Mouse (Mus musculus) kidney, adult 18-20 months (tissue): Measurements from ENCODE around the gene Ccdc85b.

ENCODE experiments used
- DNase-seq: peaks from one replicate; pipeline ENCODE4 v3.0.0; 2021

Gene Ccdc85b

DNA sequence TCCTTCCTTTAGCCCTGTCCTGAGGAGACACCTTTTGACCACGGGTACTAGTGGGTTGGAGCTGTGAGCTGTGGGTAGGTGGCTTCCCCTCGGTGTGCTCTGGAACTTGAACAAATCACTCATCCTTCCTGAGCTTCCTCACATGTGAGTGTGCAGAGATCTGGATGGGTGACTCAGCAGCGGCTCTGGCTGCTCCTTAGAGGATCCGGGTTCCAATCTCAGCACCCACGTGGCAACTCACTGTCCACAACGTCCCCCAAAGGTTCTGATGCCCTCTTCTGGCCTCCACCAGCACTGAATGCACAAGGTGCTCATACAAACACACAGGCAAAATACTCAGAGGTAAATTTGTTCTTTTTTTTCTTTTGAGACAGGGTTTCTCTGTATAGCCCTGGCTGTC lies 5.9 kb downstream of the Ccdc85b start:
- no peak for DNase-seq

DNA sequence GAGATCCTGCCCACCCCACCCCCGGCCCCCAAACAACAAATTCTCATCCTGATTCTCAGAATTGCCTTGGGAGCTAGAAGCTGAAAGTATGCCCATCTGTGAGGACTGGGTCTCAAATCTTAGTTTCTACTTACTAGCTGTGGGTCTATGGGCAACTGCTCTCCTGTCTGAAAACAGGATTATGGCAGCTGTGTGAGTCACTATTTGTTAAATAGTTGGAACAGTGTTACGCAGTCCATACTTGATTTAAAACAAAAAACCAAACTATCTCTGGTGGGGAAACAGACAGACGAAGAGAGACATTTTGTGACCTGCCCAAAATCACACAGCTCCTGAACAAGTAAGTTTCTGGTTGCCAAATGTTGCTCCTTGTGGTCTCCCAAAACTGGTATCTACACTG lies 8.0 kb downstream of the Ccdc85b start:
- no peak for DNase-seq

DNA sequence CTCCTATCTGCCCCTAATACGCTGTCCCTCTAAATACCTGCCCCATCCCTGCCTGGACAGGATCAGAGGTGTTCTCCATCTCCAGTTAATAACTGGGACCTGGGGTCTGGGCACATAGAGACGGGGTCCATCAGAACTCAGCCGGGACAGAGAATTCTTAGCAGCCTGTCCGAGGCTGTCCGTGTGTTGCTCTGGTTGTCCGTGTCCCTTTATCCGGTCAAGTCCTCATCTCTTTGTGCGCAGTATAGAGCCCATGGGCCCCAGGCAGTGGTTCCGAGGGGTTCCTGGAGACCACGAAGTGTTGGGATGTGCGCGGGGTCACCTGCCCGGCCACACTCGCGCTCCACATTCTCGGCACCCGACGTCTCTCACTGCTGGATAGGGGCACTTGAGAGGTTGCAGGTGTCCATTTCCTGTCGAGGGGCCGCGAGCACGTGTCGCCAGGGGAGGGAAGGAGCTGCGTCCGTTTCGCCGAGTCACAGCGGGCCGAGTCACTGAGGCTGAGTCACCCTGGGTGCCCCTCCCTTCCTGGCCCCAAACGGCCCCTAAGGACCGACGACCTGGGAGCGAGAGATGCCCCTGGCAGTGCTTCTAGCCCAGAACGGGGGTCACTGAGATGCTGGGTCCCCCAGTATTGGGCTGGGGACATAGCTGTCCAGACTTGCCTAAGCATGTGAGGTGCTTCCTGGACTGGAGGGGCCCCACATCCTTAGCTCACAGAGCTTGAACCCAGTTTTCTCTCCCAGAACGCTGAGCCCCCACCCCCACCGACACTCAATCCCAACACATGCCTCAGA lies 9.1 kb downstream of the Ccdc85b start:
- DNase-seq: no peak

DNA sequence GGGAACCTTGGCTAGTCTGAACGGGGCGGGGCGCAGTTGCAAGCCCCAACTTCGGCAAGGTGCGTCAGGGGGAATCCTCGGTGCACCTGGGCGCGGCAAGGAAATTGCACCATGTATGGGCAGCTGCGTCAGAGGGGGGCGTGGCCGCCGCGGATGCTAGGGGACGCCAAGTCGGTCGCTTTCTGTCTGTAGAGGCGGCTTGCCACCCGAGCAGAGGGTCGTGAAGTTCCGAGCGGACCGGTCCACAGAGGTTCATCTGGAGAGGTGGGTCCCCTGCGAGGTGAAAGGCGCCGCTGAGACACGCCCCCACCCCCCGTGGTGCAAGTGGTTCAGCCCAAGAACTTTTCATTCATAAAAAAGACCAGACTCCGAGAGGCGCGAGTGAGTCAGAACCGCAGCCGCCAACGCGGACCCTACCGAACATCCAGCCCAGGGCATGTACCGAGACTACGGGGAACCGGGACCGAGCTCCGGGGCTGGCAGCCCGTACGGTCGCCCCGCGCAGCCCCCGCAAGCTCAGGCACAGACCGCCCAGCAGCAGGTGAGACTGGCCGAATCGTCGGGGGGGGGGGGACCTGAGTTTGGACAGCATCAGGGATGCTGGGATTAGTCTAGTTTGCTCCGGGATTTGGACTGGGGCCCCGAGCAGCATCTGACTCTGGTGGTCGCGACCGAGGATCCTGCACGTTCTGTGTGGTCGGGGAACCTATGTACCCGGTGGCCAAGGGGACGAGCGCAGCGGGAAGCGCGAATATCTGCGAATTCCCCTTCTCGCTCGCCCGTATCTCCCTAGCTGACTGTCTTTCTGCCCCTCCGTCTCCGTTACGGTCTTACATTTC lies 10.0 kb downstream of the Ccdc85b start, which contains the start of gene Fosl1:
Gene Fosl1 (plus strand): TSS at position 33 of the 839 bp plus-strand sequence.
- DNase-seq: peak; percentile 73

DNA sequence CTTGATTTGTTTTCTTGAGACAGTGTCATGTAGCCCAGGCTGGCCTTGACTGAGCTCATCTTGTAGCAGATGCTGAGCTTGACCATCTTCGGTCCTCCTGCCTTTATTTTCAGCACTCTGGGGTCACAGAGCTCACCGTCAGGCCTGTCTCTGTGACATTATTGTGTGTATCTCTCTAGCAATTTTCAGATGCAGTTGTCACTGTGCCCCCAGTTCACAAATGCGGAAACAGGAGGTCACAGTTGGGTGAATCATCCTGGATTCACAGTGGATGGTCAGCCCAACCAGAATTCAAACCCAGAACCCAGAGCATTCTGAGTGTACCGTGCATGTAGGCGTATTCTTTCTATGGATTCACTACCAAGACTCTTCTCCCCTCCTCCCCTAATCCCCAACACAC lies 11.9 kb downstream of the Ccdc85b start:
- no peak for DNase-seq

DNA sequence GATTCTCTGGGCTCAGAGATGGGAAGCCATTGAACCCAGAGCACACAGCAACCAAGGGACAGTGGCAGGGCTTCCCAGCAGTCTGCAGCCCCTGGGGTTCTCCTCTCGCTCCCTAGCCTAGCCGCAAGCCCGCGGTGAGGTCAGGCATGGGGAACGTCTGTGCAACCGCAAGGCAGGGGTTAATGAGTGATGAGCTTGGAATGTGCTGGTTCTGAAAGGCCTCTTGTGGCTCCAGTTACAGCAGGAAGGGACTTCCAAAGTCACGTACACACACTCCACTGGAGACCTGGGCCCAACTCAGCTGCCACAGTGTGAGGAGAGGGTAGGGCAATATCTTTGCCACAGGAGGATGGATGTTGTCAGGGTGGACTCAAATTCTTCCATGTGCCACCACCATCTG lies 12.7 kb downstream of the Ccdc85b start:
- DNase-seq: peak; percentile 51

DNA sequence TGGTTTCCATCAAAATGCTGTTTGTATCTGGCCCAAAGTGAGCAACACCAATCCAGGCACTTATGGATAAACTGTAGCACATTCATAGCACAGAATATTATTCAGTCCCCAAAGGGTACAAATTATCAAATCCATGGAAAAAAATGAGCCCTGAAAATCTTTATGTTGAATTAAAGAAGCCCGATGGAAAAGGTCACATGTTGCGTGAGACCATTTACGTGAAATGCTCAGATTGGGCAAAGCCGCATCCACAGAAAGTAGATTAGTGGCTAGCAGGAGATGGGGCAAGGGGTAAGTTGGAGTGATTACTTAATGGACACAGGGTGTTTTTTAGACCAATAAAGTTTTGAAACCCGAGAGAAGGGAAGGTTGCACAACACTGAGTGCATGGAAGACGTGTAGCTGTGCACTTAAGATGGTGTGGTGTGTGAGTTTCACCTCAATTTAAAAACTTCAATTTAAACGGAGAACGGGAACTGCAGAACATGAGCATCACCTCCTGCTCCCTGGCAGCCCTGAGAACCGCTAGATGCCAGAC lies 13.3 kb downstream of the Ccdc85b start:
- no peak for DNase-seq

DNA sequence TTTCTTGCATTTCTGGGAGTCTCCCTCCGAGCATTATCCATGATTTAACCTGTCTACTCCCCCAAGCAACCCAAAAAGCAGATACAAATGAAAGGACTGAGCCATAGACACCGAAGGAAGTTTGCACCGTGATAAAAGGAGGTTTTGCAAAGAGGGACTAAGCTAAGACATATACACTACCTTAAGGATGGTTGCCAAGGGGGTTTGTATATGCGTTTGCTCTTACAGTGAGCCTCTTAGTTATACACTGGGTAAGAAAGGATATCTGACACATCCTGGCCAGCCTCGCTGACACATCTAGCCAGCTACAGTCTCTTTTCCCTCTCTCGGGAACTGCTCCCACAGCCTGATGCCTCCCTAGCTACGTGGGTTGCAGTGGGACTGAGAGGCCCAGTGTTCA lies 23.7 kb downstream of the Ccdc85b start:
- no peak for DNase-seq

DNA sequence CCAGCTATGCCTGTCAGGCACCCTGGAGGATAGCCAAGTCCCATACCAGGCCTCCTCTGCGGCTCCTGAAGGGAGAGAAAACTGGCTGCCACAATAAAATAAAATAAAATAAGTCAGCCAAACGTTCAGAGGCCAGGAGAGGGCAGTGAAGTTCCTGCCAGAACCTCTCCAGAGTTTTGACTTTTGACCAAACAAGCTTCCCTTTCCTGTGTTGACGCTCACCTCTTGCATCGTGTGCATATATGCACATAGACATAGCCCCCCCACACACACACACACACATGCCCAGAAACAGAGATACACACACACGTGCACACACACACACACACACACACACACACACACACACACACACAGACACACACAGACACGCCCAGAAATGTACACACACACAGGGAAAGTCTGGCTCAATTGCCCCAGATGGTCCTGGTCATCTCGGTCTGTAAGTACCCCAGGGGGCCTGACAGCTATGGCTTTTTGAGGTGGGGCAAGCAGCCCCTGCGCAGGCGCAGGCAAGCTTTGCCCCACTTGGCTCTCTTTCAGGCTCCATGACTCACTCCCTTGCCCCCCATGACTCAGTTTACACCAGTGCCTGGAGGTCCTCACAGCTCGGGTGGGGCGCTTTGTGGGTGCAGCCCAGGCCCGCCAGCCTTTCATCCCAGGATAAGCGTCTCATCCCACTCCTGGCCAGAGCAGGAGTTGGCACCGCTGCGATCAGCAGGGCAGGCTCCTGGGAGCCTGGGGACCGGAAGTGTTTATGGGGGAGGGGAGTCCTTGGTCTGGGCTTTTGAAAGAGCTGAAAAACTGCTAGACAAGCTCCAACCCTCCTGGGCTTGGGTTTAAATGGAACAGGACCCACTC lies 24.5 kb downstream of the Ccdc85b start:
- peak; percentile 57 for DNase-seq

DNA sequence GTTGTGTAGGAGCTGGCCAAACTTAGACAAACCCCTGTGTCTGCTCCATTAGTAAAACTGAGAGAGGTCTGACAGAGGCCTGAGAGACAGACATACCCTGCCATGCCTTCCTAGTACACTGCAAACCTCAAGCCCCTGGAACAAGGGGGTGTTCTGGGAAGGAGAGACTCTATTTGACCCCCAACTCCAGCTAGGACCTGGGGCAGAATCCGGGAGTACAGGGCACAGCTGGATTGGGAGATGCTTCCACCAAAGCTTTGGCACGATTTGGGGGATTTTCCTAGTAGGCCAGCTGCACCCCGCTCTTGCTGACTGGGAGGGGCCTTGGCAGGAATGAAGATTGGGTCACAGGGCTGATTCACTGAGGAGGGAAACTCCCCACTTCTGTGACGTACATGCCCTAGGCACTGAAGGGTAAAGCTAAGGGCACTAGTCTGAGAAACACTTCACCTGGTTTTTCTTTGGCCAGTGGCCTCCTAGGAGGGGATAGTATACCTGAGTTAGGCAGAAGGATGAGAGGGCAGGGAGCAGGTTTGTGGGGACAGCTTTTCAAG lies 25.7 kb downstream of the Ccdc85b start:
- no peak for DNase-seq

DNA sequence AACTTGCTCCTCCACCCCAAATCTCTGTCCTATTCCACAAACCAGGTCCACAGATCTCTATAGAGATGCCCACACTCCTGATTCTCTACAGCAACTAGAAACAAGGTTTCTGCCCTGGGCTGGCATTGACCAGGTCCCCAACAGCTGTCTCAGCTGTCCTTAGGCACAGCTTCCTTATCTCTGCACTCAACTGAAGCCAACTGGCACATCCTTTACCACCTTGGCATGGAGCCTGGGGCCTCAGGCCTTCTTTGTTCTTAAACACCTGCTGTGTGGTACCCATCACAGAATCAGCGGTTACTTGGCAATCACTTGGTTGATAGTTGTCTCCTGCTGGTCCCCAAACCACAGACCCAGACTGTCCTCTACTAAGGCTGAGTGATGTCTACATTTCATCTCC lies 27.3 kb downstream of the Ccdc85b start:
- DNase-seq: no peak

DNA sequence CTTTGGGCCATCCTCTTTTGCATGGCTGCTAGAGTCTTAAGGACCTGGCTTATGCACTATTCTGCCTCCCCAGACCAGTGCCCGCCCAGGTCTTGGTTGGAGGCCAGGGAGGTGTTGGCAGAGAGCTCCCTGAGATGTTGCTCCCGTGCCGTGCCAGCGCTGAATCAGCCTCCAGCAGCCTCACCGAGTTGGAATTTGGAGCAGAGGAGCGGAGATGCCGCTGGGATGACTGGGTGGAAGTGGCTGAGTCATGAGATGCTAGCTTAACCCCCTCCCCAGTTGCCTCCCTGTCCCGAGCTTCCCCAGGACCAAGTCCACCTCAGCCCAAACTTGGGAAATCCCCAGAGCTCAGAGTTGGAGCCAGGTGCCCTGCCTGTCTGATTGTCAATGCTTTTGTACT lies 27.9 kb downstream of the Ccdc85b start:
- peak; percentile 78 for DNase-seq

DNA sequence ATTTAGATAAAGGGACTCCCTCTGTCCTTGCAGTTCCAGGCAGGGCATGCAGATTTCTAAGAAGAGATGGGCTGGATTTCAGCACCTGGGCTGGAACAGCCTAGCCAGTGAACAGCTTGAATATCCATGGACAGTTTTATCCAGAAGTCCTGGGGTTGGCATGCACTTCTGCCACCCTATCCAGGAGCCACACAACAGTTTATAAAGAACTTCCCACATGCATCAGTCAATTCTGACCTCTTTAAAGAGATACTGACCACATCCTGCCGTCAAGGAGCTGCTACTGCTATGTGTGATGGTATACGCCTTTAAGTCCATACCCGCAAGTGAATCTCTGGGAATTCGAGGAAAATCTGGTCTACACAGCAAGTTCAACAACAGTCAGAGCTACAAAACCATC lies 28.5 kb downstream of the Ccdc85b start:
- DNase-seq: no peak

DNA sequence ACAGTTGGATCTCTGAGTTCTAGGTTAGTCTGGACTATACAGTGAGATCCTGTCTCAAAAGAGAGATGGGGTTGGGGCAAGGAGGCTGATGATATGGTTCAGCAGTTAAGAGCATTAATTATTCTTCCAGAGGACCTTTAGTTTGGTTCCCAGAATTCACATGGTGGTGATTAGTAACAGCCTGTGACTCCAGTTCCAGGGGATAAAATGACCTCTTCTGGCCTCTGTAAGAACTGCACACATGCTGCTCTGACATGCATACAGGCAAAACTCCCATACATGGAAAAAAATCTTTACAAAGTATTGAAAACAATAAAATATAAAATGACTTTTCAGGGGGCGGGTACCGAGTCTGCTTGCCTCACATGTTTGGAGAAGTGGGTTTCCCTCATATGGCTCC lies 29.6 kb downstream of the Ccdc85b start:
- no peak for DNase-seq

DNA sequence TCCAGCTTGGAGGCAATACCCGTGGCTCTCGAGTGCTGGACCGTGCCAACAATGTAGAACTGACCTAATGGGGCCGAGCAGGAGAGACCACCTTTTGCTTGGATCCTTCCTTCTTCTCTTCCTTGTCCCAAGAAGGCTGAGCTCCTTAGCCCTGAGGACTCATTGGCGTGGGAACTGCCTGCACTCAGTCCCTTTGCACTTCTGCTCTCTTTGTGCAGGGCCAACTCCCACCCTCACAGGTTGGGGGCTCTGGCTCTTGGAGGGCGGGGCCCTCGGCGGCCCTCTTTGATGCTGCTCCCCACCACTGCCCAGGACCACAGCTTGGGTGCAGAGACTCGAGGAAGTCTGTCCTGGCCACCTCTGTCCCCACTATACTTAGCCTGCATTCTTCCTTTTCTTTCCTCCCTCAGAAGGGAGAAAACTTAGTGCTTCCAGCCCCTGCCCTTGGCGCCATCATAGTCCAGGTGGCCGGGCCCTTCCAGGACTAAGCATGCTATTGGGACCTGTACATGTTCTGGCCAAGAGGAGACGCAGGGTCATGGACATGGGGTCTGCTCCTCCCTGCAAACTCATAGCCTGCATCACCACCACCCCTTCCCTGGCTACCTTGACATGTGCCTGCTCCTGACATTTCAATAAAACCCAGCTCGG lies 30.9 kb downstream of the Ccdc85b start:
- no peak for DNase-seq

DNA sequence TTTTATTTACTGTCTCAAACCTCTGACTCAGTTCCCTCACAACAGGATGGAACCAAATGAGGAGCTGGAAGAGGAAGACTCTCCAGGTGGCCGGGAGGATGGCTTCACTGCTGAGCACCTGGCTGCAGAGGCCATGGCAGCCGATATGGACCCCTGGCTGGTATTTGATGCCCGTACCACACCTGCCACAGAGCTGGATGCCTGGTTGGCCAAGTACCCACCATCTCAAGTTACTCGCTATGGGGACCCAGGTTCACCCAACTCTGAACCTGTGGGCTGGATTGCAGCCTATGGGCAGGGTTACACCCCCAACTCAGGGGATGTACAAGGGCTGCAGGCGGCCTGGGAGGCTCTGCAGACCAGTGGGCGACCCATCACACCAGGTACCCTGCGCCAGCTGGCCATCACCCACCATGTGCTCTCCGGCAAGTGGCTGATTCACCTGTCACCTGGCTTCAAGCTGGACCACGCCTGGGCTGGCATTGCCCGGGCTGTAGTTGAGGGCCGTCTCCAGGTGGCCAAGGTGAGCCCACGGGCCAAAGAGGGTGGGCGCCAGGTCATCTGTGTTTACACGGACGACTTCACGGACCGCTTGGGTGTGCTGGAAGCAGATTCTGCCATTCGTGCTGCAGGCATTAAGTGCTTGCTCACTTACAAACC lies 31.7 kb downstream of the Ccdc85b start:
- no peak for DNase-seq

DNA sequence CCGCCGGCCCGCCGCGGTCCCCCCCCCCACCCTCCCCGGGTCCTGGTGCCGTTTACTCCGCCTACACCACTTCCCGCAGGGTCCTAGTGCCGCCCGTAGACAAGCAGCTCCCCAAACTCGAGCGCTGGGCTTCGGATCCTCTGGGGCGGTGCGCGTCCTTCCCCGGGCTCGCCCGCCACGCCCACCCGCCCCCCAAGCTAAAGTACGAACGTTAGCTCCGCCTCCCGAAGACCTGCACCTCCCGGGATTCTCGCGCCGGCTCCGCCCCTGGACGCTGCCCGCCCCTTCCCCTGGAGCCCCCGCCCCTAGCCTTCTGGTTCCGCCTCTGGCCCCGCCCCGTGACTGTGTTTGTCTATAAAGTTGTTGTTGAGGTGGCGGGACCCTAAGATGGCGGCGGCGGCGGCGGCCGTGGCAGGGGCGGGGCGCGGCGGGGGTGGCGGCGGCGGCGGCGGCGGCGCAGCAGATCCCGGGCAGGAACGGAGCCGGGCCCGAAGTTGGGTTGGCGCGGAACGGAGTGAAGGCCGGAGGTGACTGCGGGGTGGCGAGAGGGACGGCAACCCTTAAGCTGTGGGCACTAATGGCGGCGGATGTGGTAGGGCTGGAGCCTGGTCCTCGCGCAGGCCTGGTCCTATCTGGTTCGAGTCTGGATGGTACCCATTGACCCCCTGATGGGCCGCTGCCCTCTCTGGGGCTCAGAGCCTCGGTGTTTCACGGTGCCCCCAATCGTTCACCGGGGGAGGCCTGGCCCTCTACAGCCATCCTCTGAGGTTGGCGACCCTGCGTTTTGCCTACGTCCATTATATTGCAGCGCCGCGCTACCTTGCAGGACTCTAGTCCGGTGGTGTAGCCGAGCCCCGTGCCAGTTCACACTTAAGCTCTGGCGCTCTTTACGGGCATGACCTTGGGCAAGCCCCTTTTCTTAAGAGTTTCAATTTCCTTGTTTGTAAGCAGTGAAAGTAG lies 32.6 kb downstream of the Ccdc85b start, which contains the start of the genes Drap1 and AI837181:
Gene Drap1 (minus strand): TSS at position 198 of the 960 bp plus-strand sequence.
Gene AI837181 (plus strand): TSS at position 363 of the 960 bp plus-strand sequence.
- DNase-seq: peak; percentile 93

DNA sequence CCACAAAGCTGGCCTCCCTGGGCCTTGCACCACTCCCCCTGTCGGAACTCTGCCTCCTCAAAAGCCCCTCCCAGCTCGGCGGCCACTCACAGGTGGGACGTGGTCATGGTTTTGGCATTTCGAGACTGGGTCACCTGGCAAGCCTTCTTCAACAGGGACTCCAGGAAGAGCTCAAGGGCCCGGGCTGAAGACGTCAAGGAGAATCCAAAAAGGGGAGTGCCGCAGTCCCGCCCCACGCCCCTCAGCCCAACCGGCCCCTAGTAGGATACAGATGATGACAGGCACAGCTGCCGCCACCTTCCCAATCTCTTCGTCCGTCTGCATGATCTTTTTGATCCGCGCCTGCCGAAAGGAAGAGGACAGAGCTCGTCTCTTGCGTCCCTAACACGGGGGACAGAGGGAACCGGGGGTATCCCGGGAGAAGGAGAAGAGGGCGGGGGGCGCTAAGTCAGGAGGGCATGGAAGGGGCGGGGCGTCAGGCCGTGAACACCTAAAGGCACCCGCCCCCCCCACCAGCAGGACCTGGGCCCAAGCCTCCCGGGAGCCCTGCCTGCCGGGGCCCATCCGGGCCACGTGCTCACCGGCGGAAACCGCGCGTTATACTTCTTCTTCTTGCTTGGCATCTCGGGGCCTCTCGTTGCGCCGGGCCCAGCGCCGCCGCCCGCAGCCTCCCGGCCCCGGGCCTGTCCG lies 33.5 kb downstream of the Ccdc85b start:
- DNase-seq: peak; percentile 82

DNA sequence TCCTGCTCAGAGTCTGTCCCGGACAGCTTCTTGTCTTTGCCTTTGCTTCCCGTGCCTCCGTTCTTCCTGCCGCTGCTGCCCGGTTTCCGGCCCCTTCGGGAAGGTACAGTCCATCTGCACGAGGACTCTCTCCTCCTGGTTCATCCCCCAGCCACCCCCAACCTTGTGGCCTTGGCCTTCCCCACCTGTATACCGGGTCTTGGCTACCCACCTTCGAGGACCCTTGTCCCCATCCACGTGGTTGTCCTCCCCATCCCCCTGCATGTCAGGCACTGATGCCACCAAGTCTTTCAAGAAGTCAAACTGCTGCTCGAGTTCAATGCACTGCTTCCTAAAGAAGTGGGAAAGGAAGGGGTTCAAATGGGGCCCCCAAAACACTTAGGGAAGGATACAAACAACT lies 34.1 kb downstream of the Ccdc85b start:
- DNase-seq: no peak
